Mouse (Mus musculus) heart, adult 8-10 months (tissue): ENCODE measurements around the gene Fam222b. TPM values are rescaled to one million over a fixed set of nuclear protein-coding genes. Genes with fewer than 3 reads are reported as not detected.
"Not testable (repeated sequence)": the region's sequence is repeated elsewhere in the genome, so short reads cannot be mapped to it uniquely, and the experiment has no call there.

Experiments
- DNase-seq: peaks from one replicate; pipeline ENCODE4 v3.0.0; 2022; ENCODE audit warnings: low spot score
- total RNA-seq, 4 experiments: library from RNA; stranded (reverse); gene quantifications; 2 replicates each; pipeline ENCODE4 v1.2.4; 2022

Fam222b gene
- total RNA-seq, 4 experiments from 2014 or later = 10.1 to 14.1 (median 12.5) TPM

DNA sequence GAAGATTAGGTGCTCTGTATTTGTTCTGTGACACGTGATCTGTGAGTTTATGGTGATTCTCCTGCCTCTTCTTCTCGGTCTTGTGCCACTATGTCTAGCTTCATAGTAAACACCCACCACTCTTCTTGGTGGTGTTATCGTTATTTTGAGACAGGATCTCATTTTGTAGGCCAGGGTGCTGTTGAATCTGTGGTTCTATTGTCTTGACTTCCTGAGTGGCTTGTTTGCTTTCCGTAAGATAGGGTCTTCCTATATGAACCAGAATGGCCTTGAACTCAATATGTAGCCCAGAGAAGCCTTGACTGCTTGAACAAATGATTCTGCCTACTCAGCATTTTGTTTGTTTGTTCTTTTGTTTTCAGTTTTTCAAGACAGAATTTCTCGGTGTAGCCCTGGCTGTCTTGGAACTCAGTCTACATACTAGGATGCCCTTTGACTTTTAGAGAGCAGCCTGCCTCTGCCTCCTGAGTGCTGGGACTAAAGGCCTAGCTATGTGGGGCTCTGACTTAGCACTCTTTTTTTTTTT is 6.6 kb upstream of the Fam222b start:
- no peak for DNase-seq

DNA sequence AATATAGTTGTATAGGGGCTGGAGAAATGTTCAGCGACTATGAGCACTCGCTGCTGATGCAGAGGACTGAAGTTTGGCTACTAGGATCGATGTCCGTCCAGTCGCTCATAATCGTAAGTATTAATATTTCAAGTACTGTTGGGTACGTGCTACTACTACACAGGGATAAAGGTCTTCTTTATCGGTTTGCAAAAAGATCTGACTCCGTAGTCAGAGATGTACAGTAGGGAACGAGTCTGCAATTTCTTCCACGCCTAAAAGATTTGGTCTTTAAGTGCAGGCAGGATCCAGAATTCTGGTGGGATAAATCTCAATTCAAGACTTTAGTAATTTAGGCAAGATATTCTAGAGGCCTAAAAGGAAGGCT is 340 bp upstream of the Fam222b start:
- DNase-seq = no peak

- DNase-seq = no peak
Measured at GRCm38 (mm10) chr11:78095144-78095516, 670 bp downstream of the Fam222b start.

- no peak for DNase-seq
Measured at GRCm38 (mm10) chr11:78097077-78097476, 2.6 kb downstream of the Fam222b start.

DNA sequence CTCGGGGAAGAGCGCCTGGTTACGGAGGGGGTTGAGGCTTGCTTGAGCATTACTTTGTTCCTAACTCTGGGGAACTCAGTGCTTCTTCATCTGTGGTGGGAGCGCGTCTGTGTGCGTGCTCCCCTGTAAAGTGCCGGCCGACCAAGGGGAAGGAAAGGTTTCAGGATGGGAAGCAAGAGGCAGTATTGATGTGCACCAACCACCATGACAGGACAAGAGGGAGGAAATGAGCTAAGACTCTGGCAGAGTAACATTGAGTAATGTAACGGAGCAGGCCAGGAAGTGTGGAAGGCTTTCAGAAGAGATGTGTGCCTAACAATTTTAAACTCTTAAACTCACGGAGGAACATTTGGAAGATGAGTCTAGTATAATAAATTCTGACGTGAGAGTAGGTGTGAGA is 6.3 kb downstream of the Fam222b start:
- DNase-seq = no peak

- DNase-seq = no peak
Measured at GRCm38 (mm10) chr11:78102142-78102541, 7.7 kb downstream of the Fam222b start.

DNA sequence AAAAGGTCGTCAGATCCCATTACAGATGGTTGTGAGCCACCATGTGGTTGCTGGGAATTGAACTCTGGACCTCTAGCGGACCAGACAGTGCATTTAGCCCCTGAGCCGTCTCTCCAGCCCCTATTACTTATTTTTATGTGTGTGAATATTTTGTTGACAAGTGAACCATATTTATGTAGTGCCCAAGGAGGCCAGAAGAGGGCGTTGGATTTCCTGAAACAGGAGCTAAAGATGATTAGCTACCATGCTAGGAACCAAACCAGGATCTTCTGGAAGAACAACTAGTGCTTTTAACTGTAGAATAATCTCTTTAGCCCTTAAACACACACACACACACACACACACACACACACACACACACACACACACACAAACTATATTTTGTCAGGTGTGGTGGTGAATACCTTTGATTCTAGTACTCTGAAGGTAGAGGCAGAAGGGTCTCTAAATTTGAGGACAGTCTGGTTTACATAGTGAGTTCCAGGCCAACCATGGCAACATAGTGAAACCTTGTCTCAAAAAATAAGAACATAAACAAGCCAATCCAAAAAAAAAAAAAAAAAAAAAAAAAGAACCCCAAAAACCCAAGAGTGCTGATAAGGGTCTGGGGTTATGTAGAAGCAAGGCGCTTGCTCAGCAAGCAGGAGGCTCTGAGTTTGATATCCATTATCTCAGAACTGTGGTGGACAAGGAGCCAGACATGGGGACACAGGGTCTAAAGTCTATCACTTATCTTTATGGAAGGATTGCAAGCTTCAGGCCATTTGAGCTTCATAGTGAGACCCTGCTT is 8.7 kb downstream of the Fam222b start:
- DNase-seq = no peak

- no peak for DNase-seq
Measured at GRCm38 (mm10) chr11:78104501-78104900, 10.0 kb downstream of the Fam222b start.

DNA sequence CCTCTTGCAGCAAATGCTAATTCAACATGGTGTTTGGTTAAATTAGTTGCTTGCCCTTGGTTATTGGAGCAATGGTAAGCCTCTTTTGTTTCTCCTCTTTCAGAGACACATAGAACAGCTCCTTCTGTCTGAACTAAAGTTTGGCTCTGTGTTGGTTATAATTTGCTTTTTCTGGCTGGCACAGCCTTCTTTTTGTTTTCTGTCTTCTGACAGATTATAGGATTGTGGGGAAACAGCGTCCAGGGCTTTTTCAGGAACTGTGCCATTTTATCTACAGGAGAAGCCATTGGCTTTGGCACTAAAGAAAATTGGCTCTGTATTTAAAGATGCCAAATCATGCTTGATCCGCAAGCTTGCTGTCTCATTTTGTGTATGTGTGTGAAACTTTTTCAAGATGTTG is 19.2 kb downstream of the Fam222b start:
- DNase-seq = no peak

- DNase-seq = no peak
Measured at GRCm38 (mm10) chr11:78114676-78115366, 20.4 kb downstream of the Fam222b start.

DNA sequence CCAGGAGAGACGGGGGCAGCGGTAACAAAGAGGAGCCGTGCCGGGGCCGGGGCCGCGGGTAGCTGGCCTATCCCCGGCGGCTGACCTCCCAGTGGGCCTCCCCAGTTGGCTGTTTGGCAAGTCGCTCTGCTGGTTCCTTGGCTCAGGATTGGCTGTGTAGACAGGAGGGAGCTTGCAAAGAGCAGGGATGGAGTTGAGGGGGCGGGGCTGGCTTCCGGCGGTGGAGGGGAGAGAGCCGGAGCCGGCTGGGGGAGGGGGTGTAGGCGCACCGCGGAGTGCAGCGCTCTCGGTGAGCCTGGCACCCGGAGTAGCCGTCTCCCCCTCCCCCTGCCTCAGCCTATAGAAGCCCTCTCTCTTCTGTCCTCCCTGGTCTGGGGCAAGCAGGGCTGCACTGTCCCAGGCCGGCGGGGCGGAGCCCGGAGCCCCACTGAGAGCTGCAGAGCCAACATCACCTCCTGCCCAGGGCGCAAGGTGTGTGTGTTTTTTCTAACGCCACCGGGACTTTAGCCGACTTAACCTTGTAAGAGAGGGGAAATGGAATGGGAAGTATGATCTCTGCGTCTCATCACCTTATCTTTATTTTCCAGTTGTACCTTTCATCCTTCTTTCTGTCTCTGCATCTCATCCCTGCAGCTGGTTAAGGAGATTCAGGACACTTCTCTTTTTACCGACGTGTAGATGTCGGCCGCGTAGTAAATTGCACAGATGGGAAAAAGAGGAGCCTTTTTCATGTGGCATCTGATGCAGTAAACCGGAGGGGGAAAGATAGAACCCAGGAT is 21.1 kb downstream of the Fam222b start:
- peak; percentile 94 for DNase-seq

- DNase-seq = no peak
Measured at GRCm38 (mm10) chr11:78116146-78116410, 21.6 kb downstream of the Fam222b start.

DNA sequence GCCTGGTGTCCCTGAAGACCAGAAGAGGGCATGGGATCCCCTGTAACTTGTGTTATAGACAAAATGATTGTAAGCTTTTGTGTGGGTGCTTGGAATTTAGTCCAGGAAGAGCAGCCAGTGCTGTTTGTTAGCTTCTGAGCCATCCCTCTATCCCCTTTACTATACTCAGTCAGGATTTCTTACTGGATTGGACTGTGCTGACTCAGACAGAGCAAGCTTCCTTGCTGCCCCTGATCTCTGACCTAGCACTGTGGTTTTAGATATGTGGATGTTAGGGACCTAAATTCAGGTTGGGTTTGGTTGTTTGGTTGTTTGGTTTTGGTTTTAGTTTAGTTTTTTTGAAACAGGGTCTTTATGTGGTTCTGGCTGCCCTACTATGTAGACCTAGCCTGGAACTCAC is 24.0 kb downstream of the Fam222b start:
- no peak for DNase-seq

GRCm38 (mm10) chr11:78119898-78120297 is 25.4 kb downstream of the Fam222b start:
- DNase-seq = no peak

DNA sequence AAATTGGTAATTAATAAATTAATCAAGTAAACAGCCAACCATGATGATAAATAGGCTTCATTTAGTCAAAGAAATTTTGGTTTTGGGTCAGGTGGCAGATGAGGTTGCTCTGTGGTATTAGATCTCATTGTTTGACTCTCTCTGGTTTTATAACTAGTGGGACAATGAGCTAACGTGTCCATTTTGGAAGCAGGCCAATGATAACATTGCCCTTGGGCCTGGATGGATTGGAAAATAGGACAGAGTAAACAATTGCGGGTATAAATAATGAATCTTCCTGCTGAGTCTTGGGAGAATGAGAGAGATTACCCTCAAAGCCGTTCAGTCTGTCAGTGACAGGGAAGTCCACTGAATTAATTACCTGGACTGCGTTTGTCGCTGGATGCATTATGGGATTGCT is 26.7 kb downstream of the Fam222b start:
- peak; percentile 63 for DNase-seq

- no peak for DNase-seq
Measured at GRCm38 (mm10) chr11:78122815-78123214, 28.4 kb downstream of the Fam222b start.

- no peak for DNase-seq
Measured at GRCm38 (mm10) chr11:78123782-78124181, 29.3 kb downstream of the Fam222b start.

GRCm38 (mm10) chr11:78125691-78126090 is 31.2 kb downstream of the Fam222b start:
- DNase-seq = no peak

DNA sequence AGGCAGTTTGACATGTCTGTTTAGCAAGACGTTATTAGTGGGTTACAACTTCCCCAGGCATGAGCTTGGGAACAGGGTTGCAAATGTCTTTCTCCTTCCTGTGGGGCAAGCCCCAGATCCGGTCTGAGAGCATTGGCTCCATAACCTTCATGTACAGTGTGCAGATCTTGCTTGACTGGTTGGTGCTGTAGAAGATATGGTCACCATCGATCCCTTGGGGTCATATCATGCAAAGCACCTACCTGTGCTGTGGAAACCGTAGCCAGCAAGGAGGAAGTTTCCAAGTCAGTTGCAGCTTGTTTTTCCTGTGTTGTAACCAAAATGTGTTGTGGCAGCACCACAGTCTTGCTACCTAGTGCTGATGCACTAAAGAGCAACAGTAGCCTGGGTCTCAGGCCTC is 32.3 kb downstream of the Fam222b start:
- no peak for DNase-seq

- DNase-seq = no peak
Measured at GRCm38 (mm10) chr11:78129458-78129857, 35.0 kb downstream of the Fam222b start.

GRCm38 (mm10) chr11:78133915-78134314 is 39.5 kb downstream of the Fam222b start:
- DNase-seq = no peak

- no peak for DNase-seq
Measured at GRCm38 (mm10) chr11:78134344-78134743, 39.9 kb downstream of the Fam222b start.

- not testable (repeated sequence) for DNase-seq
Measured at GRCm38 (mm10) chr11:78135314-78135713, 40.9 kb downstream of the Fam222b start.
